Mouse (Mus musculus) limb, embryonic 14.5 days (tissue): ENCODE data around the gene Lsm3. TPM values are rescaled to one million over a fixed set of nuclear protein-coding genes. Genes with fewer than 3 reads are reported as not detected.

Experiments
- ATAC-seq: fragments of 200-750 bp; cut with Nextera tagmentation; 2 replicates; pipeline ENCODE4 v1.8.0; 2017; ENCODE audit warnings: low read depth, moderate number of reproducible peaks, moderate TSS enrichment; ENCODE audit not compliant: low FRiP score
- DNase-seq: peaks from one replicate; pipeline ENCODE4 v3.0.0-alpha.2; 2015; ENCODE audit warnings: low spot score
- H3K27ac ChIP-seq: fragments of 300-500 bp; sonication (generic); replicated peaks from 2 replicates; pipeline ENCODE4 v1.5.1; 2014; ENCODE audit warnings: low read depth, mild to moderate bottlenecking, low read length, moderate library complexity, mixed read lengths
- H3K27me3 ChIP-seq: fragments of 300-500 bp; sonication (generic); 2 replicates; pipeline ENCODE4 v1.6.1; 2014; ENCODE audit warnings: low read length, mixed read lengths; ENCODE audit not compliant: control insufficient read depth, insufficient read depth
- H3K36me3 ChIP-seq: fragments of 300-500 bp; sonication (generic); 2 replicates; pipeline ENCODE4 v1.6.1; 2014; ENCODE audit warnings: mild to moderate bottlenecking, low read length, moderate library complexity, mixed read lengths; ENCODE audit not compliant: control insufficient read depth, insufficient read depth
- H3K4me1 ChIP-seq: fragments of 300-500 bp; sonication (generic); 2 replicates; pipeline ENCODE4 v1.6.1; 2014; ENCODE audit warnings: antibody characterized with exemption, low read length, mixed read lengths; ENCODE audit not compliant: control insufficient read depth, insufficient read depth
- H3K4me2 ChIP-seq: fragments of 300-500 bp; sonication (generic); replicated peaks from 2 replicates; pipeline ENCODE4 v1.6.1; 2014; ENCODE audit warnings: low read depth, mild to moderate bottlenecking, low read length, moderate library complexity; ENCODE audit not compliant: severe bottlenecking
- H3K4me3 ChIP-seq: fragments of 300-500 bp; sonication (generic); replicated peaks from 2 replicates; pipeline ENCODE4 v1.5.1; 2014; ENCODE audit warnings: low read length
- H3K9ac ChIP-seq: fragments of 300-500 bp; sonication (generic); 2 replicates; pipeline ENCODE4 v1.6.1; 2014; ENCODE audit warnings: mild to moderate bottlenecking, low read depth, low read length, moderate library complexity; ENCODE audit not compliant: severe bottlenecking
- H3K9me3 ChIP-seq: fragments of 300-500 bp; sonication (generic); 2 replicates; pipeline ENCODE4 v1.6.1; 2016; ENCODE audit warnings: low read length; ENCODE audit not compliant: control insufficient read depth
- POLR2A ChIP-seq: fragments of 200-500 bp; IDR thresholded peaks from 2 replicates; pipeline ENCODE4 v1.8.0; 2012; ENCODE audit warnings: inconsistent platforms, mild to moderate bottlenecking, moderate library complexity, borderline replicate concordance; ENCODE audit not compliant: insufficient read depth, insufficient read length; ENCODE audit errors: extremely low read depth
- WGBS: fragments of 180-500 bp; shearing (Covaris S2); extraction: QIAGEN DNeasy Blood & Tissue Kit; methylation state at CpG from one replicate; pipeline ENCODE4 v1.1.7; 2014; 5-methylcytosine and 5-hydroxymethylcytosine counted together
- polyA plus RNA-seq, 2 experiments: library from polyadenylated mRNA; depleted of rRNA in 1 of 2; stranded (reverse) in 1 of 2; unstranded in 1 of 2; fragments of >200 nt; fragmentation: Nextera tagmentation in 1 of 2; extraction: Ambion mirVana in 1 of 2; gene quantifications; 2 replicates each; pipeline versions ENCODE4 v1.2.1 to v1.2.3; 2012 to 2014

Gene Lsm3
- polyA plus RNA-seq, 2 experiments, result 137 to 253 TPM

GRCm38 (mm10) chr6:91472868-91473804, 42.6 kb upstream of the Lsm3 start, which contains the start of the genes Chchd4 and Tmem43:
Chchd4 (minus strand) TSS chr6:91473546.
Tmem43 (plus strand) TSS chr6:91473703.
- H3K9ac ChIP-seq, result peak within 1 kb of the TSS; percentile 81
- peak within 1 kb of the TSS; percentile 75 for H3K27ac ChIP-seq
- peak within 1 kb of the TSS; percentile 78 for H3K4me2 ChIP-seq
- H3K36me3 ChIP-seq, result peaks cover 16% of the 10 kb centered on the region
- peak; percentile 67; the same call in 1 of the 2 replicates for TF ChIP-seq POLR2A
- ATAC-seq (peak; percentile 95), DNase-seq (peak; percentile 100)
- no peaks in the 10 kb centered on the region for H3K27me3 ChIP-seq
- WGBS, result under 1% methylated on average over 74 of the region's 74 CpGs
- peak within 1 kb of the TSS; percentile 64 for H3K4me3 ChIP-seq
- H3K4me1 ChIP-seq, result peaks cover 17% of the 10 kb centered on the region
- no peaks in the 10 kb centered on the region for H3K9me3 ChIP-seq

DNA sequence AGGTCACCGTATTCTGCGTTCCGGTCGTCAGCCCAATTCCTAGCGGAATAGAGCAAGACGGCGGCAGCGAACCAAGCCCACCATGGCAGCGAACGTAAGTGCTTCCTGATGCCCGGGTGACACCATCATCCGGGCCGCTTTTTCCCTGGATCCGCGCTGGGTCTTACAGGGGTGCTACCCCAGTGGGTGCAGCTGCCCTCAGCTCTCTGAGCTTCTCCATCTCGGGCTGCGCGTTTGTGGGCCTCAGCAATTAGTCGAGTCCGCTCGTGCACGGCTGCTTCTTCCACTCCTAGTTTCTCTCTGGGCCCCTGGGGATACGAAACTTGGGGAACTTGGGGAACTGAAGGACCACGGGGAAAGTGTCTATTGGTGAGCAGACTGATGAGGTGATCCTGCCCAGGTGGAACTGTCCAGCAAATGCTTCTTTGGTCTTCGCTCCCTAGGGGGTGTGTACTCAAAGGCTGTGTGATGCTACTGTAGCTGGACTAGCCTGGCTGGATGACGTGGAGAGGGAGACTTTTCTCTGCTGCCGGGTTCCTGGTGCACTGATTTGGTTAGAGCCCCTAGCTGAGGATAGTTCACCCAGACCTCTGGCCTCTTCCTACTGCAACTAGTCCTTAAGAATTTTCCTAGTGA, 41.8 kb upstream of the Lsm3 start:
- Histone ChIP-seq H3K36me3 (peaks cover 24% of the 10 kb centered on the region), H3K9ac (peak overlapping the region; percentile 73), H3K4me3 (peak overlapping the region; percentile 64), H3K4me1 (peaks cover 17% of the 10 kb centered on the region), H3K27me3 (no peaks in the 10 kb centered on the region), H3K4me2 (peak overlapping the region; percentile 74), H3K27ac (peak overlapping the region; percentile 52; the same call in 1 of the 2 replicates), H3K9me3 (no peaks in the 10 kb centered on the region)
- peak; percentile 35 for ATAC-seq
- 0 out of 2 replicates have a peak, but pooled peaks have one; percentile 21 for TF ChIP-seq POLR2A
- peak; percentile 26 for DNase-seq
- under 1% methylated on average over 26 of the region's 27 CpGs for WGBS

- Histone ChIP-seq H3K9ac (peak overlapping the region; percentile 73), H3K4me3 (peak overlapping the region; percentile 64), H3K4me2 (peak overlapping the region; percentile 74), H3K27ac (no peak overlapping the region), H3K9me3 (no peaks in the 10 kb centered on the region), H3K4me1 (peaks cover 17% of the 10 kb centered on the region), H3K27me3 (no peaks in the 10 kb centered on the region), H3K36me3 (peaks cover 31% of the 10 kb centered on the region)
- DNase-seq, result no peak
- TF ChIP-seq POLR2A, result no peak
- WGBS, result 53% methylated on average over 9 of the region's 9 CpGs
- ATAC-seq, result no peak
These were observed 41.1 kb upstream of the Lsm3 start for GRCm38 (mm10) chr6:91474441-91475190.

DNA sequence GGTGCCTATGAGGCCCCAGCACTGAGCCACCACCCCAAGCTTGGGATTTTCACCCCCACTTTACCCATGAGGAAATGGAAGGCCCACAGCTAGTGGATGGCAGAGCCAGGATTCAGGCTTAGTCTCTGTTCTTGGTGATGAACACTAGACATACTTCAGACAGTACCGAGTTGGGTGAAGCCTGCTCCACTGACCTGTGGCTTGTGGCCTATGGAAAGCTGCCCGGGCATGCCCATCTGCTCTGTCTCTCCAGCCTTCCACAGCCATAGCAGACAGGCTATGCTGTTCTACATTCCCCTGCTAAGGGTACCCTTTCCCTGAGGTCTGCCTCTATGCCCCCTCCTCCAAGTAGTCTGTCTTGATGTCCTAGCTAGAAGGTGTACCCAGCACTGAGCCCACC, 39.2 kb upstream of the Lsm3 start:
- Histone ChIP-seq H3K4me2 (no peak overlapping the region), H3K27ac (no peak overlapping the region), H3K4me3 (no peak overlapping the region), H3K27me3 (no peaks in the 10 kb centered on the region), H3K36me3 (peaks cover 49% of the 10 kb centered on the region), H3K9ac (no peak overlapping the region; the same call in 1 of the 2 replicates), H3K9me3 (no peaks in the 10 kb centered on the region), H3K4me1 (peaks cover 17% of the 10 kb centered on the region)
- no peak for TF ChIP-seq POLR2A
- 91% methylated on average over 2 of the region's 2 CpGs for whole genome bisulfite sequencing
- DNase-seq, result no peak
- no peak for ATAC-seq

DNA sequence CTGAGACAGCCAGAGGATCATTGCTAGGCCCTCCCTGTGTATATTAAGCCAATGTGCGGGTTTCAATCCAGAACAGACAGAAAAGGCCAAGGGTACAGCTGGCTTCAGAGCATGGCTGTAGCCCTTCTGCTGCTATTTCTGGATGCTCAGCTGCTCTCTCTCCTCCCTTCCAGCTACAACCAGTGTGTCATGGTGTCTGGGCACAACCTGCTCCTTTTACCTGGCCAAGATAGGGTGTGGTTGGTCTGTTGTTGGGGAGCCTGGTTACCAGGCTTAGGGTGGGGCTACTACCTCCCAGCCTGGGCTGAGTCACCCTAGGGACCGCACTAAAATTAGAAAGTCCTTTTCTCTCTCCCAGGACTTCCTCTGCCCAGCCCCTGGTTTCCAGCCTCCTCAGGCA, 32.4 kb upstream of the Lsm3 start:
- no peak overlapping the region for H3K9ac ChIP-seq
- H3K27me3 ChIP-seq, result no peaks in the 10 kb centered on the region
- no peak overlapping the region for H3K4me2 ChIP-seq
- no peak for TF ChIP-seq POLR2A
- WGBS, result 91% methylated on average over 2 of the region's 2 CpGs
- ATAC-seq (no peak), DNase-seq (no peak)
- no peak overlapping the region for H3K27ac ChIP-seq
- no peak overlapping the region for H3K4me3 ChIP-seq
- H3K9me3 ChIP-seq, result no peaks in the 10 kb centered on the region
- peaks cover 96% of the 10 kb centered on the region for H3K36me3 ChIP-seq
- no peaks in the 10 kb centered on the region for H3K4me1 ChIP-seq
